Mouse (Mus musculus): ENCODE data around the gene Wdr75.

Wdr75 gene

GRCm38 (mm10) chr1:45794969-45795908, at the start of gene Wdr75:
Gene Wdr75 (plus strand): TSS chr1:45795166.
- peak; percentile 94 to 96 for DNase-seq

DNA sequence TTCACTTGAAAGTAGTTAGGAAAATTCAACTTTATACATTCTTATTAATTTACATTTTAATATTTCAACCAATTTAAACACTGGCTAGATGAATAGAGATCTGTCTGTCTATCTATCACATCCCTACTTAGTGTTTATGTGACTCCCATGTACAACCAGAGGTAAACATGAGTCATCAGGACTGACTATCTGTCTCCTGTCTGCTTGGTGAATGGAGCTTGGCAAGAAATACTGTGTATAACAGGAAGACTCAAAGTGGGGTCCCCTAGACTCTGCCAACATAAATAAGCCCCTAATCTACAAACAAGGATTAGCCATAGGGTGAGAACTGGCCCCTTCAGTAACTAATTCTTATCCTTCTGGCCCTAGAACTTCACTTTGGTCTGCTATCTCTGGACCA, 39.1 kb upstream of the Wdr75 start:
- no peak for DNase-seq

GRCm38 (mm10) chr1:45756707-45757106, 38.3 kb upstream of the Wdr75 start:
- DNase-seq: no peak

DNA sequence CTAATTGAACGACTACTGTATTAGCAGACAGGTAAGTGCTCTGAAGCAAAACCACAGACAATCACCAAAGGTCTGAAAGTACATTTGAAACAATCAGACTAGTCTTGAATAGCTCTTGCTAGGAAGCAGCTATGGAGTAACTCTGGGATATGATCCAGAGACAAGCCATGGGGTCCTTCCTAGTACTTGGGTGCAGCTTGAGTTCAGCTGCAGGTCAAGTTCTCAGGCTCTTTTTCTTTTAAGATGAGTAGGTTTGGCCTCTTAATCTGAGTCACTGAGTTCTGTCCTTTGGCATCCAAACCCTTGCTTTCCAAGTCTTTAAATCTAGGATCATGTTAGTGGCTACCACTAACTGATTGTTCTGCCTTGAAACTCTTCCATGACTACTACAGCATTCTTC, 37.0 kb upstream of the Wdr75 start:
- no peak for DNase-seq

DNA sequence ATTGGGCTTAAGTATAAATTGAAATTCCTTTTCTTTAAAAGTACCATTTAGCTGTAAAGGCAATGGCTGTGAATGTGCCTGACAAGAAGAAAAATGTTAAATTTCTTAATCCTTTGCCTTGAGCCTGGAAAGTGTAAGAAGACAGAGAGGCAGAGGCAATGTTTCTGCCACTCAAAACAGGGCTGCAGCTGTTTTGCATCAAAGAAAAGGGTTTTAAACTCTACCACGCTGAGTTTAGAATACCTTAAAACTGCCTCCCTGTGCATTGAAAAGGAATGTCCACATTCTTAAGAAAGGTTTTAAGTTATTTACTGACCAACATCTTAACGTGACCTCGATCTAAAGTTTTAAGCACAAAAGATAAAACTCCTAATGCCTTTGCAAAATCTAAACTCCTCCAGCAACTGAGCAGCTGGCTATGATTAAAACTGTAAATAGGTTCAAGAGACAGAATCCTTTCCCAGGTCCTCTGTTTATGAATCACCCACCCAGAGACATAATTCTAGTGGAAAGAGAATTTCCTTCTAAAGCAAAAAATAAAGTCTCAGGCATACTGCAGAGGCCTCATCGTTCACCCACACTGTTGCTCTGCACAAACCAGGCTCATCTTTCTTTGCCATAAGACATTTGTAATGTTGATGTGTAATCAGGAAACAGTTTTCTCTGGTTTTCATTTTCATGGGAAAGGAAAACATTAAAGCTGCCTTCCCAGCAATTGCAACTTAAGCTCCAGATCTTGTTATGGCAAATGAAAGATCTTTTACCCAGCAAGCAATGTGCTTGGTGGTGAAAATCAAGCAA, 34.1 kb upstream of the Wdr75 start:
- DNase-seq: no peak

DNA sequence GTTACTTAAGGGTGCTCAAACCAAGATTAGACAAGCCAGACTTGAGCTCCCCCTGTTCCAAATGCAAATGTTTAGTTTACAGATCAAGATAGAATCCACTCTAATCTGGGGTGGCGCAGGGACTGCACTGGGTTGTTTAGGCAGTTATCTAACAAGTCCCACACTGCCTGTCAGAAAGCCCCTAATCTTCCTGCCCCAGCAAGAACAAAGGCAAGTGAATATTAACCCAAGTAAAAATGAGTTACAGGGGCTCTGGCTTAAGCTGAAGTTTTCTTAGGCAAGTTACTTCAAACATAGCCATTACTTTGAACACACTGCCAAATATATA, 33.5 kb upstream of the Wdr75 start:
- DNase-seq: no peak

GRCm38 (mm10) chr1:45765678-45766077, 29.3 kb upstream of the Wdr75 start:
- DNase-seq: peak in 1 of 2 experiments; percentile 2

DNA sequence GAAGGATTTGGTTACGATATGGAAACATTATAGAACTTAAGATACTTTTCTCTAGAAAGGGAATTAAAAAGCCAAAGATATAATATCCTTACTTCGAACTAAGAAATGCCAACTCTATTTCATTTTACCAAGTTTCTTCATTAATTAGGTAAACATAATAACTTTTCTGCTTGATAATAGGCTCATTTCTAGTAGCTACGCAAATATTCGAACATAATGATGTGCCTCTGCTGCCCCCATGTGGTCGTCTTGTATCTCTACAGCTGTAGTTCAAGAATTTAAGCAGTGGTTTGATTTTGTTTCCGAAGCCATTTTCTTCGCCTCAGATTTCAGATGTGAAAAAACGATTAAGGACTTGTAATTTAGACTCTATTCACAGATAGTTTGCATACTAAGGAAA, 28.8 kb upstream of the Wdr75 start:
- peak; percentile 8 to 36 for DNase-seq

- DNase-seq: no peak
These were observed 27.4 kb upstream of the Wdr75 start for GRCm38 (mm10) chr1:45767533-45767932.

GRCm38 (mm10) chr1:45769321-45769720, 25.6 kb upstream of the Wdr75 start:
- DNase-seq: no peak

DNA sequence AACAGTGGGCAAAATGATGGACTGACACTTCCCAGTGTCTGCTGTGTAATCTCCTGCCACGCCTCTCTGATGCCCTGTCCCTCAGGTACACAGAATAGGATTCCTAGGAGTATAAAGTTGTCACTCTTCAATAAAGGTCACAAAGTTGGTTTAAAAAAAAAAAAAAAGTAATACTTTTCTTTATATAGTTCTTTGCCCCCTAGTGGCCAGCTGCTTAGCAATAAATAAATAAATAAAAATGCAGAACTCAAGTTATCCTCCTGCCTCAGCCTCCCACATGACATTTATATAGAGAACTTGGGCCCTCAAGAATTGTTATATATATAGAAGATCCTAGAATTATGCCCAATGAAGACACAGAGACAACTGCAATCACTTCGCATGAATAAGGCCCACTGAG, 24.9 kb upstream of the Wdr75 start:
- DNase-seq: no peak

DNA sequence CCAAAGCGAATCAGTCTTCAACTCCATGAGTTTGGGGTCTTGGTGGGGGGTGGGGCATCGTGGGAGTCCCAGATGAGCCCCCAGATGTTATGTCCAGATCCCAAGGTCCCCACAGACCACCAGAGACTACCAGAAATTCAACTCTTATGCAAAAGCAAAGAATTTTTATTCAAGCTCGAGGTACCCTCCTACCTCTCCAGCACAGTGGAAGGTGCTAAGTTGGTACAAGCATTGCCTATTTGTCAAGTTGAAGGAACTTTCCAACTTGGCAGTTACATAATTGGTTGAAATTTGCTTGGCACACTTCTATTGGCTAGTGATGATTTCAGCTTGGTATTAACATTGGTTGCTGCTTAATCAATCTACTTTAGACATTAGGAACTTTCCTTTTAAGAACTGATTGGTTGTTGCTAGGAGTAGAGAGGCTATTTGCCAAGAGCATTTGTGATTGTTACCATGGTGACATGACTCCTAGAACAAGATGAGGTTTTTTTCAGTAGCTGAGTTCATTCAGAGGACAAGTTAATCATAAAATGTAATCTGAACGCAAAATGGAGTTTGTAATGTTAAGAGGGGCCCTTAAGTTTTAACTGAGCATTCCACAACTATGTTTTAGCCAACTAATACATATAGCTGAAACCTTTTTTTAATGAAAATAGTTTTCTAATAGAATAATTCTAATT, 14.2 kb upstream of the Wdr75 start:
- no peak for DNase-seq

GRCm38 (mm10) chr1:45816889-45817288, 21.9 kb downstream of the Wdr75 start:
- DNase-seq: peak; percentile 13 to 20

GRCm38 (mm10) chr1:45818564-45818963, 23.6 kb downstream of the Wdr75 start:
- DNase-seq: no peak

DNA sequence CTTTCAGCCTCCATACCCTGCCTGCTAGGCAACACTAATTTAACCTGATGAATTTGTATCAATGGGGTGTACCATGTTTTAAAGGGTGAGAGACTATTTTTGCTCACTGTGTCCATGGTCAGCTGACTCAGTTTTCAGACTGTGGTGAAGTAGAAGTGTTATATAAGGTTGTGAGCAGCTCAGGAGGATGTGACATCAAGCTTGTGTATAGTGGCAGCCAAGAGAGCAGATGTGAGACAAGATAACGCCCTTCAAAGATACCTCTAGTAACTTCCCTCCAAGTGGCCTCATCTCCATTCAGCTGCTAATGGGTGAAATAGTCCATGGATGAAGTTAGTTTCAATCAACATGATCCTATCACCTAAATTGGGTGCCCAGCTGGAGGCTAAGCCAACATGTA, 29.5 kb downstream of the Wdr75 start:
- DNase-seq: no peak

DNA sequence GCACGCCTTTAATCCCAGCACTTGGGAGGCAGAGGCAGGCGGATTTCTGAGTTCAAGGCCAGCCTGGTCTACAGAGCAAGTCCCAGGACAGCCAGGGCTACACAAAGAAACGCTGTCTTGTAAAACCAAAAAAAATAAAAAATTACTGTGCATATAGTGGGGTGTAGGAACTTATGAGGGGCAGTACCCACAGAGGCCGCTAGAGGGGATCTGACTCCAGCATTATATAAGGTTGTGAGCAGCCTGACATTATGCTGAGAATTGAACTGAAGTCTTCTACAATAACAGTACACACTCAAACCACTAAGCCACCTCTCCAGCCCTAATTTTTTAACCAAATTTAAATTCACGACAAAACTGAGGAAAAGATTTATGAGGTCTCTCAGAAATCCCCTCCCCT, 30.2 kb downstream of the Wdr75 start:
- peak; percentile 54 to 88 for DNase-seq

- DNase-seq: no peak
These were observed 30.7 kb downstream of the Wdr75 start for GRCm38 (mm10) chr1:45825630-45826029.

- DNase-seq: no peak
These were observed 31.2 kb downstream of the Wdr75 start for GRCm38 (mm10) chr1:45826148-45826547.

GRCm38 (mm10) chr1:45826796-45827195, 31.8 kb downstream of the Wdr75 start:
- DNase-seq: no peak

GRCm38 (mm10) chr1:45830453-45831206, 35.7 kb downstream of the Wdr75 start:
- DNase-seq: no peak

- DNase-seq: no peak
These were observed 40.5 kb downstream of the Wdr75 start for GRCm38 (mm10) chr1:45835362-45836063.

- peak; percentile 35 to 61 for DNase-seq
These were observed 42.8 kb downstream of the Wdr75 start for GRCm38 (mm10) chr1:45837736-45838135.
